Mouse (Mus musculus) lung, adult 2 months (tissue): ENCODE results near the gene Spred1.

Experiments
- CTCF ChIP-seq: fragments of 200-500 bp; IDR thresholded peaks from 2 replicates; pipeline ENCODE4 v1.5.1; 2011; ENCODE audit warnings: mild to moderate bottlenecking, low read length, control low read depth; ENCODE audit not compliant: insufficient read depth
- POLR2A ChIP-seq: fragments of 200-500 bp; IDR thresholded peaks from 2 replicates; pipeline ENCODE4 v1.6.1; 2011; ENCODE audit warnings: low read depth, mild to moderate bottlenecking, control low read depth, low read length, borderline replicate concordance; ENCODE audit errors: extremely low read depth

DNA sequence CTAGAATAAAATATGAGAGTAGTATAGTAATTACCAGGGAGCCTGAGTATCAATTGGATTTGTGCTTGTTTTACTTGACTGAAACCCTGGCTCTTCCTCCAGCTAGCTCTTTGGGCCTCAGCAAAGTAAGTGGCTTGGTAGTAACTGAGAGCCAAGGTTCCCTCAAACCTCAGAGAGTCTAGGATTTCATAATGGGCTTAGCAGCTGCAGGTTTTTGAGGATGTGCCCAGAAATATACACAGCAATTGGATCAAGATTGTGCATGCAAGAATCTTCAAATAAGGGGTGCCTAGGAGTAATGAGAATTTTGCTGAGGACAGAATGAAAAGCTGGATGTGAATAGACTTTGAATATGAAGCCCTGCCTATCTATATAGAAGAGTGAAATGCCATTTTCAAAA, 69.7 kb downstream of the Spred1 start:
- TF ChIP-seq POLR2A (no peak), CTCF (no peak)
